Mouse (Mus musculus) testis, adult 2 months (tissue): ENCODE results near the gene Cnot10. TPM values are rescaled to one million over a fixed set of nuclear protein-coding genes. Genes with fewer than 3 reads are reported as not detected.
A peak's percentile ranks its signal among the peaks of the same experiment; 100 is the strongest.

Source experiments
- H3K27ac ChIP-seq: fragments of 200-500 bp; 2 replicates; pipeline ENCODE4 v1.5.1; 2012; ENCODE audit warnings: low read depth, low read length; ENCODE audit not compliant: control insufficient read depth, insufficient read depth
- H3K27me3 ChIP-seq: fragments of 200-500 bp; 2 replicates; pipeline ENCODE4 v1.6.1; 2012; ENCODE audit warnings: mild to moderate bottlenecking, low read length, moderate library complexity; ENCODE audit not compliant: control insufficient read depth, insufficient read depth
- H3K36me3 ChIP-seq: fragments of 200-500 bp; 2 replicates; pipeline ENCODE4 v1.6.1; 2012; ENCODE audit warnings: mild to moderate bottlenecking, low read length; ENCODE audit not compliant: control insufficient read depth, insufficient read depth
- H3K4me1 ChIP-seq: fragments of 200-500 bp; 2 replicates; pipeline ENCODE4 v1.6.1; 2012; ENCODE audit warnings: low read length; ENCODE audit not compliant: control insufficient read depth, insufficient read depth
- H3K4me3 ChIP-seq: fragments of 200-500 bp; 2 replicates; pipeline ENCODE4 v1.5.1; 2012; ENCODE audit warnings: low read depth, mild to moderate bottlenecking, low read length, moderate library complexity, mixed read lengths; ENCODE audit not compliant: control insufficient read depth
- CTCF ChIP-seq: fragments of 200-500 bp; IDR thresholded peaks from 2 replicates; pipeline ENCODE4 v1.5.1; 2012; ENCODE audit warnings: low read depth, mild to moderate bottlenecking, inconsistent platforms, low read length, moderate library complexity; ENCODE audit not compliant: control insufficient read depth, insufficient read depth, insufficient replicate concordance
- POLR2A ChIP-seq: fragments of 200-500 bp; IDR thresholded peaks from 2 replicates; pipeline ENCODE4 v1.6.1; 2012; ENCODE audit warnings: low read depth, mild to moderate bottlenecking, inconsistent platforms, low read length, moderate library complexity; ENCODE audit not compliant: control insufficient read depth
- polyA plus RNA-seq: library from polyadenylated mRNA; depleted of rRNA; stranded (reverse); fragments of >200 nt; gene quantifications from 2 replicates; pipeline ENCODE4 v1.2.3, GENCODE M21; 2012

Gene Cnot10
- polyA plus RNA-seq, 1 experiment: 40.1 TPM

- peaks cover 6% of the 10 kb centered on the region for H3K27me3 ChIP-seq
- H3K36me3 ChIP-seq: no peaks in the 10 kb centered on the region
- H3K27ac ChIP-seq: no peak overlapping the region
- TF ChIP-seq POLR2A (no peak), CTCF (no peak)
- peak overlapping the region; percentile 87 for H3K4me3 ChIP-seq
- H3K4me1 ChIP-seq: peaks cover 29% of the 10 kb centered on the region
Measured at GRCm38 (mm10) chr9:114562919-114563751, 76.8 kb downstream of the Cnot10 start.

GRCm38 (mm10) chr9:114562031-114562918, 77.7 kb downstream of the Cnot10 start:
- Histone ChIP-seq H3K4me1 (peaks cover 29% of the 10 kb centered on the region), H3K27ac (no peak overlapping the region), H3K4me3 (peak overlapping the region; percentile 87), H3K36me3 (no peaks in the 10 kb centered on the region), H3K27me3 (peaks cover 6% of the 10 kb centered on the region)
- TF ChIP-seq POLR2A: no peak
- TF ChIP-seq CTCF: no peak

GRCm38 (mm10) chr9:114561671-114561971, 78.4 kb downstream of the Cnot10 start:
- TF ChIP-seq POLR2A (no peak), CTCF (no peak)
- H3K4me1 ChIP-seq: peaks cover 29% of the 10 kb centered on the region
- peaks cover 6% of the 10 kb centered on the region for H3K27me3 ChIP-seq
- no peak overlapping the region for H3K27ac ChIP-seq
- no peaks in the 10 kb centered on the region for H3K36me3 ChIP-seq
- no peak overlapping the region for H3K4me3 ChIP-seq

- H3K36me3 ChIP-seq: no peaks in the 10 kb centered on the region
- no peak overlapping the region for H3K4me3 ChIP-seq
- TF ChIP-seq CTCF (no peak), POLR2A (no peak)
- H3K27ac ChIP-seq: no peak overlapping the region
- peaks cover 34% of the 10 kb centered on the region for H3K4me1 ChIP-seq
- H3K27me3 ChIP-seq: peaks cover 6% of the 10 kb centered on the region
Measured at GRCm38 (mm10) chr9:114560771-114561670, 79.0 kb downstream of the Cnot10 start.

GRCm38 (mm10) chr9:114560141-114560540, 79.8 kb downstream of the Cnot10 start:
- no peak overlapping the region for H3K27ac ChIP-seq
- peaks cover 6% of the 10 kb centered on the region for H3K27me3 ChIP-seq
- peaks cover 34% of the 10 kb centered on the region for H3K4me1 ChIP-seq
- TF ChIP-seq POLR2A (no peak), CTCF (no peak)
- H3K4me3 ChIP-seq: no peak overlapping the region
- no peaks in the 10 kb centered on the region for H3K36me3 ChIP-seq

- no peak overlapping the region for H3K4me3 ChIP-seq
- TF ChIP-seq CTCF (no peak), POLR2A (no peak)
- H3K36me3 ChIP-seq: no peaks in the 10 kb centered on the region
- peaks cover 6% of the 10 kb centered on the region for H3K27me3 ChIP-seq
- H3K27ac ChIP-seq: no peak overlapping the region
- peaks cover 13% of the 10 kb centered on the region for H3K4me1 ChIP-seq
Measured at GRCm38 (mm10) chr9:114557086-114557485, 82.9 kb downstream of the Cnot10 start.

GRCm38 (mm10) chr9:114556276-114556855, 83.6 kb downstream of the Cnot10 start:
- H3K27ac ChIP-seq: no peak overlapping the region

More at GRCm38 (mm10) chr9:114556276-114556855, 83.6 kb downstream of the Cnot10 start:
- Histone ChIP-seq H3K4me1 (peaks cover 10% of the 10 kb centered on the region; the same call in 1 of the 2 replicates), H3K36me3 (no peaks in the 10 kb centered on the region), H3K4me3 (no peak overlapping the region), H3K27me3 (peaks cover 5% of the 10 kb centered on the region)
- TF ChIP-seq POLR2A (no peak), CTCF (no peak)
